10 mouse cellular contexts compared by ENCODE assay signal in genomic region chr1:51922820-51923219, GRCm38 (mm10). TPM values are rescaled to one million over a fixed set of nuclear protein-coding genes. Genes with fewer than 3 reads are reported as not detected.
DNase-seq lines count a peak whose midpoint lies in the region; ATAC-seq and TF ChIP-seq lines count a peak whose summit lies in the region.
"Had no signal": no experiment of that assay in that cellular context is flagged by ENCODE, and none has a peak within 500 bp of the region (broad histone marks: within the 10 kb centered on the region; RNA-seq: fewer than 3 reads in every experiment).

No protein-coding gene starts in this region.

- peak overlapping the region; percentile 43 for H3K4me2 ChIP-seq in hindbrain, embryonic 13.5 days
- H3K4me2 ChIP-seq in midbrain, embryonic 15.5 days = peak overlapping the region; percentile 41

- no peak overlapping the region for H3K4me3 ChIP-seq in hindbrain, embryonic 13.5 days
- H3K4me3 ChIP-seq in midbrain, embryonic 15.5 days = no peak overlapping the region

- TF ChIP-seq CTCF in brain, embryonic 14.5 days (IDR thresholded peaks at IDR 0.05; ENCODE audit: borderline replicate concordance, extremely low read depth, insufficient read depth, insufficient read length) = no peak

- H3K4me1 ChIP-seq in hindbrain, embryonic 13.5 days (replicated peaks) = peaks cover 2% of the 10 kb centered on the region; the same call in 1 of the 2 replicates
- H3K4me1 ChIP-seq in midbrain, embryonic 15.5 days = no peaks in the 10 kb centered on the region

- DNase-seq in heart, adult 11 months = peak; percentile 90
- DNase-seq in heart, postnatal 4 days = no peak
- peak; percentile 64 for DNase-seq in brain, embryonic 14.5 days (ENCODE audit: low read depth)
- no peak for DNase-seq in adrenal gland, adult 2 months
- no peak for DNase-seq in cerebellum, postnatal 10 days
- no peak for DNase-seq in cerebellum, adult 11-12 months
- DNase-seq: adrenal gland, adult 8-10 months had no signal

- peak; percentile 80 for ATAC-seq in hindbrain, embryonic 13.5 days (ENCODE audit: low FRiP score)
- ATAC-seq in midbrain, embryonic 15.5 days (replicated peaks) = peak; percentile 92

- no peaks in the 10 kb centered on the region for H3K27me3 ChIP-seq in hindbrain, embryonic 13.5 days
- H3K27me3 ChIP-seq in midbrain, embryonic 15.5 days (replicated peaks) = no peaks in the 10 kb centered on the region

- no peaks in the 10 kb centered on the region for H3K36me3 ChIP-seq in hindbrain, embryonic 13.5 days
- no peaks in the 10 kb centered on the region for H3K36me3 ChIP-seq in midbrain, embryonic 15.5 days (replicated peaks)

- H3K9me3 ChIP-seq in hindbrain, embryonic 13.5 days = no peaks in the 10 kb centered on the region
- H3K9me3 ChIP-seq in midbrain, embryonic 15.5 days = no peaks in the 10 kb centered on the region

- no peak overlapping the region for H3K9ac ChIP-seq in hindbrain, embryonic 13.5 days
- no peak overlapping the region for H3K9ac ChIP-seq in midbrain, embryonic 15.5 days

- WGBS in hindbrain, embryonic 13.5 days = 16% methylated on average over 12 of the region's 12 CpGs
- WGBS in midbrain, embryonic 15.5 days = 16% methylated on average over 12 of the region's 12 CpGs

- H3K27ac ChIP-seq in hindbrain, embryonic 13.5 days = no peak overlapping the region
- no peak overlapping the region for H3K27ac ChIP-seq in midbrain, embryonic 15.5 days
- H3K27ac ChIP-seq: macrophage had no signal

- TF ChIP-seq POLR2A in brain, embryonic 14.5 days (IDR thresholded peaks at IDR 0.05; ENCODE audit: borderline replicate concordance, extremely low read depth, insufficient read depth, insufficient read length, poor library complexity, severe bottlenecking) = no peak

RNA-seq across cellular contexts. Expression of gene Myo1b, which starts 6.9 kb away (rescaled TPM):
- total RNA-seq in heart, postnatal 4 days (2021) = 10 to 100 TPM; 60.3 to 64.2 TPM
- polyA plus RNA-seq in brain, embryonic 14.5 days (2012; rRNA removed) = 57.9 and 59.1 TPM in 2 replicates
- 78.7 and 87.9 TPM in 2 replicates for polyA plus RNA-seq in hindbrain, embryonic 13.5 days (2015; fragmentation: Nextera tagmentation; extraction: Ambion mirVana)
- 69.4 and 69.6 TPM in 2 replicates for polyA plus RNA-seq in midbrain, embryonic 15.5 days (2015; fragmentation: Nextera tagmentation; extraction: Ambion mirVana)
- 10 to 100 TPM; 43.8 to 50.4 TPM for total RNA-seq in adrenal gland, adult 2 months (2021)
- 7.9 and 11.3 TPM in 2 replicates for polyA plus RNA-seq in adrenal gland, adult 2 months (2012; rRNA removed)

Comparison
In these comparisons a context has a peak if more than half of its experiments do, and no peak if none do; other contexts are left out.
1. DNase-seq: peak in heart, adult 11 months (single experiment) and brain, embryonic 14.5 days (single experiment); none in heart, postnatal 4 days (single experiment), adrenal gland, adult 2 months (single experiment), cerebellum, postnatal 10 days (0 of 2) and cerebellum, adult 11-12 months (single experiment).